Mouse (Mus musculus) cerebellum, adult 11-12 months (tissue): ENCODE measurements around the gene Frmd6.

ENCODE experiments used
- DNase-seq: peaks from one replicate; pipeline ENCODE4 v3.0.0; 2022

Gene Frmd6

GRCm38 (mm10) chr12:70855678-70856077 is 30.4 kb downstream of the Frmd6 start:
- no peak for DNase-seq

- DNase-seq = no peak
These were observed 31.5 kb downstream of the Frmd6 start for GRCm38 (mm10) chr12:70856776-70857175.

- DNase-seq = no peak
These were observed 38.0 kb downstream of the Frmd6 start for GRCm38 (mm10) chr12:70863281-70863680.

GRCm38 (mm10) chr12:70867780-70868179 is 42.5 kb downstream of the Frmd6 start:
- DNase-seq = no peak

- DNase-seq = no peak
These were observed 43.1 kb downstream of the Frmd6 start for GRCm38 (mm10) chr12:70868190-70868987.

- no peak for DNase-seq
These were observed 43.6 kb downstream of the Frmd6 start for GRCm38 (mm10) chr12:70868988-70869291.

- no peak for DNase-seq
These were observed 48.2 kb downstream of the Frmd6 start for GRCm38 (mm10) chr12:70873544-70873943.

- DNase-seq = peak; percentile 30
These were observed 51.1 kb downstream of the Frmd6 start for GRCm38 (mm10) chr12:70876270-70876998.

- DNase-seq = peak; percentile 90
These were observed 52.8 kb downstream of the Frmd6 start for GRCm38 (mm10) chr12:70877926-70878710.

- DNase-seq = peak; percentile 57
These were observed 55.2 kb downstream of the Frmd6 start for GRCm38 (mm10) chr12:70880396-70880975.

- DNase-seq = peak; percentile 99
These were observed 56.0 kb downstream of the Frmd6 start for GRCm38 (mm10) chr12:70881340-70881739.

- peak; percentile 87 for DNase-seq
These were observed 56.5 kb downstream of the Frmd6 start for GRCm38 (mm10) chr12:70881854-70882253.

- no peak for DNase-seq
These were observed 57.8 kb downstream of the Frmd6 start for GRCm38 (mm10) chr12:70883141-70883540.

- DNase-seq = no peak
These were observed 58.8 kb downstream of the Frmd6 start for GRCm38 (mm10) chr12:70884113-70884512.

GRCm38 (mm10) chr12:70884973-70885372 is 59.7 kb downstream of the Frmd6 start:
- DNase-seq = no peak

GRCm38 (mm10) chr12:70885576-70885975 is 60.3 kb downstream of the Frmd6 start:
- no peak for DNase-seq

- no peak for DNase-seq
These were observed 65.1 kb downstream of the Frmd6 start for GRCm38 (mm10) chr12:70890405-70890804.

- DNase-seq = no peak
These were observed 65.7 kb downstream of the Frmd6 start for GRCm38 (mm10) chr12:70890874-70891470.

GRCm38 (mm10) chr12:70895275-70895674 is 70.0 kb downstream of the Frmd6 start:
- no peak for DNase-seq

- no peak for DNase-seq
These were observed 70.8 kb downstream of the Frmd6 start for GRCm38 (mm10) chr12:70896068-70896467.

- DNase-seq = no peak
These were observed 72.1 kb downstream of the Frmd6 start for GRCm38 (mm10) chr12:70897434-70897833.

GRCm38 (mm10) chr12:70898450-70898849 is 73.1 kb downstream of the Frmd6 start:
- DNase-seq = no peak

GRCm38 (mm10) chr12:70904471-70904870 is 79.2 kb downstream of the Frmd6 start:
- DNase-seq = no peak
